Comparison of ENCODE assay signal across 8 mouse cellular contexts in the genomic region with DNA sequence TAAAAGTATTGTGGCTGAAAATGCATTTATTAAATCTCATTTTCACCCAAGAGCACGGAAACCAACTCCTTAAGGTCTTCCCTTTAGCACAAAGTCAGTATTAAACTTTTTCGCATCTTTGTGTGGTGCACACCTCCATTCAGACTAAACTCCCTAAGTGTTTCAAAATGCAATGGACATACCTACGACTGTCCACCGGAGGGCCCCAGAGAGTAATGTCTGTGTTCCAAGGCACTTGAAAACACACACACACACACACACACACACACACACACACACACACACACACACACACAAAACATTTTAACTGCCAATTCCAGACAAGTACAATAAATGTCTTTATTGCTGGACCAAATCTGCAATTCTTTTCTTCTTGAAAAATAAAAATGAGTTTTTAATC.
DNase-seq lines count a peak whose midpoint lies in the region; ATAC-seq and TF ChIP-seq lines count a peak whose summit lies in the region.

No protein-coding gene starts in this region.

- no peaks in the 10 kb centered on the region for H3K27me3 ChIP-seq in hindbrain, postnatal 0 days (ENCODE audit: insufficient read depth, low read length)
- H3K27me3 ChIP-seq in midbrain, postnatal 0 days (ENCODE audit: insufficient read depth, low read length), result no peaks in the 10 kb centered on the region; the same call in none of the 2 replicates

- H3K4me3 ChIP-seq in layer of hippocampus, adult 2 months, result no peak overlapping the region
- no peak overlapping the region for H3K4me3 ChIP-seq in hindbrain, postnatal 0 days (ENCODE audit: low read length)
- no peak overlapping the region for H3K4me3 ChIP-seq in midbrain, postnatal 0 days (ENCODE audit: low read depth, low read length)

- TF ChIP-seq CTCF in layer of hippocampus, adult 2 months (conservative IDR thresholded peaks at IDR 0.05), result peak; percentile 67
- TF ChIP-seq CTCF in hindbrain, postnatal 0 days (IDR thresholded peaks at IDR 0.05; ENCODE audit: low read depth), result peak; percentile 66
- TF ChIP-seq CTCF in midbrain, postnatal 0 days (IDR thresholded peaks at IDR 0.05), result peak; percentile 64

- H3K4me1 ChIP-seq in hindbrain, postnatal 0 days (ENCODE audit: insufficient read depth, low read length), result no peaks in the 10 kb centered on the region
- H3K4me1 ChIP-seq in midbrain, postnatal 0 days (ENCODE audit: insufficient read depth, low read length), result no peaks in the 10 kb centered on the region

- ATAC-seq in hindbrain, postnatal 0 days, result no peak
- ATAC-seq in midbrain, postnatal 0 days (ENCODE audit: low FRiP score), result no peak

- H3K9me3 ChIP-seq in hindbrain, postnatal 0 days (ENCODE audit: low read length), result no peaks in the 10 kb centered on the region
- no peaks in the 10 kb centered on the region for H3K9me3 ChIP-seq in midbrain, postnatal 0 days (ENCODE audit: low read length)

- DNase-seq in cerebellum, postnatal 14 days, result peak; percentile 38 to 72
- no peak for DNase-seq in cerebellum, adult 11-12 months
- DNase-seq in layer of hippocampus, adult 2 months (ENCODE audit: low spot score in 2 of 2), result peak in 1 of 2 experiments; percentile 46
- no peak for DNase-seq in layer of hippocampus, adult 9-11 months
- DNase-seq in adipocyte (ENCODE audit: low spot score), result peak; percentile 46
- peak; percentile 62 for DNase-seq in hindbrain, postnatal 0 days (ENCODE audit: low spot score)
- peak; percentile 54 for DNase-seq in midbrain, postnatal 0 days (ENCODE audit: low spot score)
- DNase-seq in natural killer cell, adult 2 months (ENCODE audit: low spot score in 2 of 2), result no peak

- no peak overlapping the region for H3K27ac ChIP-seq in layer of hippocampus, adult 2 months
- no peak overlapping the region for H3K27ac ChIP-seq in hindbrain, postnatal 0 days
- H3K27ac ChIP-seq in midbrain, postnatal 0 days (ENCODE audit: low read depth, low read length), result no peak overlapping the region

- H3K4me2 ChIP-seq in hindbrain, postnatal 0 days (ENCODE audit: low read depth, low read length), result no peak overlapping the region
- no peak overlapping the region for H3K4me2 ChIP-seq in midbrain, postnatal 0 days (ENCODE audit: low read depth, low read length, poor library complexity, severe bottlenecking)

- H3K36me3 ChIP-seq in hindbrain, postnatal 0 days (ENCODE audit: insufficient read depth, low read length), result no peaks in the 10 kb centered on the region
- H3K36me3 ChIP-seq in midbrain, postnatal 0 days (ENCODE audit: insufficient read depth, low read length), result no peaks in the 10 kb centered on the region

- WGBS in hindbrain, postnatal 0 days, result 28% methylated on average over 4 of the region's 4 CpGs
- 36% methylated on average over 4 of the region's 4 CpGs for WGBS in midbrain, postnatal 0 days

- no peak overlapping the region for H3K9ac ChIP-seq in hindbrain, postnatal 0 days (replicated peaks; ENCODE audit: low read length)
- H3K9ac ChIP-seq in midbrain, postnatal 0 days (replicated peaks; ENCODE audit: low read length, poor library complexity, severe bottlenecking), result no peak overlapping the region

Comparison
In these comparisons a context has a peak if more than half of its experiments do, and no peak if none do; other contexts are left out.
1. DNase-seq: peak in cerebellum, postnatal 14 days (2 of 2), adipocyte (single experiment), hindbrain, postnatal 0 days (single experiment) and midbrain, postnatal 0 days (single experiment); none in cerebellum, adult 11-12 months (single experiment), layer of hippocampus, adult 9-11 months (single experiment) and natural killer cell, adult 2 months (0 of 2).
2. Peak in every context shown above with its lines, with median percentiles within 50 percentile points of each other: CTCF ChIP-seq.